Mouse (Mus musculus) limb, embryonic 13.5 days (tissue): ENCODE measurements at regions not wholly inside any gene's neighbourhood (a gene's known extent, or its start where the extent isn't known, plus 50 kb on each side); places are given as distances from the start of the nearest gene placed in this dataset.
A peak's percentile ranks its signal among the peaks of the same experiment; 100 is the strongest.
"Not testable (repeated sequence)": the region's sequence is repeated elsewhere in the genome, so short reads cannot be mapped to it uniquely, and the experiment has no call there.

Experiments
- ATAC-seq: fragments of 200-750 bp; cut with Nextera tagmentation; 2 replicates; pipeline ENCODE4 v1.8.0; 2017; ENCODE audit warnings: low read depth, moderate number of reproducible peaks, moderate TSS enrichment; ENCODE audit not compliant: low FRiP score
- H3K27ac ChIP-seq: fragments of 300-500 bp; sonication (generic); 2 replicates; pipeline ENCODE4 v1.5.1; 2015; ENCODE audit warnings: inconsistent platforms, mild to moderate bottlenecking, moderate library complexity
- H3K27me3 ChIP-seq: fragments of 300-500 bp; sonication (generic); 2 replicates; pipeline ENCODE4 v1.6.1; 2015; ENCODE audit warnings: mild to moderate bottlenecking, inconsistent platforms
- H3K36me3 ChIP-seq: fragments of 300-500 bp; sonication (generic); 2 replicates; pipeline ENCODE4 v1.6.1; 2015; ENCODE audit warnings: inconsistent platforms, mild to moderate bottlenecking, moderate library complexity
- H3K4me1 ChIP-seq: fragments of 300-500 bp; sonication (generic); 2 replicates; pipeline ENCODE4 v1.6.1; 2015; ENCODE audit warnings: inconsistent platforms
- H3K4me2 ChIP-seq: fragments of 300-500 bp; sonication (generic); replicated peaks from 2 replicates; pipeline ENCODE4 v1.6.1; 2015; ENCODE audit warnings: inconsistent platforms, mild to moderate bottlenecking, moderate library complexity
- H3K4me3 ChIP-seq: fragments of 300-500 bp; sonication (generic); 2 replicates; pipeline ENCODE4 v1.5.1; 2015; ENCODE audit warnings: moderate library complexity, mild to moderate bottlenecking, inconsistent platforms
- H3K9ac ChIP-seq: fragments of 300-500 bp; sonication (generic); 2 replicates; pipeline ENCODE4 v1.6.1; 2015; ENCODE audit warnings: mild to moderate bottlenecking, inconsistent platforms
- H3K9me3 ChIP-seq: fragments of 300-500 bp; sonication (generic); 2 replicates; pipeline ENCODE4 v1.6.1; 2016; ENCODE audit warnings: inconsistent platforms
- WGBS: fragments of 180-500 bp; shearing (Covaris S2); methylation state at CpG from one replicate; pipeline ENCODE4 v1.1.7; 2015; 5-methylcytosine and 5-hydroxymethylcytosine counted together

DNA sequence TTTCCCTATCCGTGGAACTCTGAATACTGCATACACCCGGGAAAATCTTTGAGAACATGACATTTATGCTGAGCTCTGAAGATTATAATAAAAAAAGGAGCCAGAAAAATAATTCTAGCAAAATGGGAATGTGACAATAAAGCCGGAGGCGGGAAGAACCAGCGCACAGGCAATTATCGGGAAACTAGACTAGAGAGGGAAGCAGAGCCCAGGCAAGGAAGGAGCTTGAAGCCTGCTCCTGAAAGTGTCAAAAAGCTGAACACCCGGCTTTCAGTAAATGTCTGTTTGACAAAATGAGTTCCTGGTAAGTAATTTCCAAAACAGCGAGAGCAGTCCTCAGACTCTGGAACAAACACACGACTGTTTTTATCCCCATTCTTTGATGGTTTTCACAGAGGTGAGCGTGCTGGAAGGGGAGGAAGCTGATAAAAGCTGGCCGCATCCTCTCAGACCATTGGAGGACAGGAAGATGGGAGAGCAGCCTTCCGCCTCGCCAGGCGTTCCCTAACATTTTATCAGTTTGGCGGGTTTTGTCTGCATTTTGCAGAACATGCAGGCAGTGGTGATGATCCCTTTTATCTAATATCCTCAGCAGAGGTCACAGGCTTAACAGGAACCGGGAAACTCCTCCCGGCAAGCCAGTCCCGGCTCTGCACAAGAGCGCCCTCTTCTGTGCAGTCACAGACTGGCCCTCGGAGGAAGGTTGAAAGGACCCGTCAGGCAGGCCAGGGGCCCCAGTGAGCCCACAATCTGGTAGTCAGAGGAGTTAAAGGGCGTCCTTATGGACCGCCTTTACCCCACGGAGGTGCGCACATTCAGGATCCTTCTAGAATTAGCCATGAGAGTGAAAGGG, 201.3 kb upstream of the 1700056E22Rik start:
- Histone ChIP-seq H3K27ac (no peak overlapping the region), H3K36me3 (no peaks in the 10 kb centered on the region), H3K4me1 (peaks cover 9% of the 10 kb centered on the region), H3K4me2 (peak overlapping the region; percentile 63), H3K4me3 (peak overlapping the region; percentile 35), H3K9ac (no peak overlapping the region), H3K9me3 (no peaks in the 10 kb centered on the region), H3K27me3 (peaks cover 7% of the 10 kb centered on the region; the same call in 1 of the 2 replicates)
- ATAC-seq: 0 out of 2 replicates have a peak, but pooled peaks have one; percentile 8
- 21% methylated on average over 25 of the region's 25 CpGs for WGBS

DNA sequence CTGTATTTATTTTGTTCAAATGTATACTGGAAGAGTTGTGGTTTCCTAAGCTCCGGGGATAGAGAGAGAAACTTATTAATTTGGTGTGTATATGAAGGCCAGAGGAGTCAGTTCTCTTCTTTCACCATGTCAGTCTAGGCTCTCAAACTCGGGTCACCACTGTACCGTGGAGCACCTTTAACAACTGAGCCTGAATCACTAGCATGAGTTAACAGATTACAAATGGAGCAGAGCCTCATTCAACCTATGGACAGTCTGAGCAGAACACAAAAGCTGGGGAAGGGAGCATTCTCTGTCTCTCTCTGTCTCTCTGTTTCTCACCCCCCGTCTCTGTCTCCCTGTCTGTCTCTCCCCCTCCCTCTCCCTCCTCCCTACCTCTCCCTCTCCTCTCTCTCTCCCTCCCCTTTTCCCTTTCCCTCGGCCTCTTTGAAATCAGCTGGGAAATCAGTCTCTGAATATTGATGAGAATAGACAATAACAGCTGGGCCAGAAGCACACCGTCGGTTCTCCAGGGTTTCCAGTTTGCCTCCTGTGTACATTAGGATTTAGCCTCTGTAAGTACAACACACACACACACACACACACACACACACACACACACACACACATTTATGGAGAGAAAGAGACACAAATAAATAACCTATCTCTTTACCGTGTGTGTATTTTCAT, 200.4 kb upstream of the 1700056E22Rik start:
- Histone ChIP-seq H3K4me1 (peaks cover 9% of the 10 kb centered on the region), H3K9ac (no peak overlapping the region), H3K27me3 (peaks cover 7% of the 10 kb centered on the region; the same call in 1 of the 2 replicates), H3K4me3 (no peak overlapping the region), H3K27ac (no peak overlapping the region), H3K9me3 (no peaks in the 10 kb centered on the region), H3K36me3 (no peaks in the 10 kb centered on the region), H3K4me2 (no peak overlapping the region)
- no peak for ATAC-seq
- WGBS: 72% methylated on average over 8 of the region's 8 CpGs

DNA sequence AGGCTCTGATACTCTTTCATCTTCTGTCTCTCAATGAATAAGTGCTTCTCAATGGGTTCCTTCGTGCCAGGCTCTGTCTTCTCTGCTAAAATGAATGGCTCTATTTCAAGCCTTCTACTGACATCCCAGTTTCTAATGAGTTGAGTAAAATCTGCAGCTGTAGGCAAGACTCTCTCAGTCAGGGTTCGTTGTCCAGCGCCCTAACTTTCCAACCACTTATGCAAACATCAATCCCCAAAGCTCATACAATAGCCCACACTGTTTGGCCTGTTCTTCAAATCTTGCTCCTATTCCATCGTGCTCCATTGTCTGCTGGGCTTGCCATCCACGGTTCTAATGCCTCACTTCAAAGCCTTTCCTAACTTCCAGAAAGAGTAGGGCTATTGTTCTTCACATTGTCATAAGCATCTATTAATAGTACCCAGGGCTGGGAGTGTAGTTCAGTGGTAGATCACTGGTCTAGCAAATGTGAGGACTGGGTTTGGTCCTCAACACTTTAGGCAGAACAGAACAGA, 199.7 kb upstream of the 1700056E22Rik start:
- H3K27ac ChIP-seq: no peak overlapping the region
- no peak for ATAC-seq
- H3K9me3 ChIP-seq: no peaks in the 10 kb centered on the region
- H3K4me1 ChIP-seq: peaks cover 9% of the 10 kb centered on the region
- no peak overlapping the region for H3K4me3 ChIP-seq
- H3K36me3 ChIP-seq: no peaks in the 10 kb centered on the region
- no peak overlapping the region for H3K9ac ChIP-seq
- peaks cover 7% of the 10 kb centered on the region; the same call in 1 of the 2 replicates for H3K27me3 ChIP-seq
- WGBS: 82% methylated on average over 5 of the region's 5 CpGs
- H3K4me2 ChIP-seq: no peak overlapping the region

DNA sequence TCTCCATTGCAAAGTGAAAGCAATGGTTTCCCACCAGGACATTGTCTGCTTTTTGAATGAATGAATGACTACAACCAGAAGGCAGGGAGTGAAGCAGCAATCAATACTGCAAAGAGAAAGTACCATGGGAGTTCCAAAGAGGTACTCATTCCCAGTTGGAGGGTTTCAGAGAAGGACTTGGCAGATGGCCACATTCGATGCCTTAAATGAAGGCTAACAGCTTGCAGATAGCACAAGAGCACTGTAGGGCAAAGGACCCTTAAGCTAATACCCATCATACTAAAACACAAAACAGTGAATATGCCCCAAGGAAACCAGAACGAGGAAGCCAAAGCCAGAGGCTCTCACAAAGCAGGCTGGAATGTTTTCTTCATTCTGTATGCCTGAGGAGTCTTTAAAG, 188.2 kb upstream of the 1700056E22Rik start:
- Histone ChIP-seq H3K4me1 (no peaks in the 10 kb centered on the region), H3K27me3 (no peaks in the 10 kb centered on the region), H3K9ac (no peak overlapping the region), H3K4me2 (no peak overlapping the region), H3K9me3 (no peaks in the 10 kb centered on the region), H3K36me3 (no peaks in the 10 kb centered on the region), H3K4me3 (no peak overlapping the region), H3K27ac (no peak overlapping the region)
- no peak for ATAC-seq
- 65% methylated on average over 2 of the region's 2 CpGs for WGBS

DNA sequence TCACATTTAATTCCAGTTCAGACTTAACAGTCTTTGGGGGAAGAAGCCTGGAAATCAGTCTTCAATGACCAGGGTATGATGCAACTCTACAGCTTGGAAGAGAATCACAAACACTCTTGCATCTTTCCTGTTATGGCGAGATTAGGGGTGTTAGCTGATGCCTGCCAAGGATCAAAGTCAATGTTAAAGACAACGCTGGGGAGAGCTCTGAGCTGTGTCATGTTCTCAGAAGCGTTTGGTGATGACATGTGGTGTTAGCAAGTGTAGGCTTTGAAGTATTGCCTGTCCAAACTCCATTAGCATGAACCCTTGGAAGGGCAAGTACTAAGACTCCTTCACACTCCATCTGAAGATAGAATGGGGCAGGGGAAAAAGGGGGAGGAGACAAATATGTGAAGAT, 187.7 kb upstream of the 1700056E22Rik start:
- no peaks in the 10 kb centered on the region for H3K36me3 ChIP-seq
- no peak for ATAC-seq
- WGBS: 36% methylated on average over 3 of the region's 3 CpGs
- no peak overlapping the region for H3K9ac ChIP-seq
- H3K4me1 ChIP-seq: no peaks in the 10 kb centered on the region
- H3K4me3 ChIP-seq: no peak overlapping the region
- H3K27ac ChIP-seq: no peak overlapping the region
- H3K27me3 ChIP-seq: no peaks in the 10 kb centered on the region
- no peaks in the 10 kb centered on the region for H3K9me3 ChIP-seq
- H3K4me2 ChIP-seq: no peak overlapping the region

DNA sequence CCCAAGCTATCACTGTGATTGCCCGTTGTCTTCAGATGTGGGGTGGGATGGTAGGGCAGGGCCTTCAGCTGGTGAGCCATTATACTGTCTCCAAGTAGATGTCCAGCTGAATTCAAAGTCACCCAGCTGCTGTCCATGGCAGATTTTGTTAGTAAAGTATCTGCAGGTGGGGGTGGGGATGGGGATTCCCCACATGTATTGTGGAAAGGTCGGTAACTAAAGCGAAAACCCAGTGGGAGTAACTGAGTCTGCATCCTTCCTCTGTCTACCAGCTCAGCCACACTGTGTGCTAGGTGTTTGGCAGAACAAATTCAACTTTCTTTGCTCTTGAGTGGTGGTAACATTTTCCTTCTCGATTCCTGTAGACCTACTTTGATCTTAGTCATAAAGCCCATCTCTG, 163.2 kb upstream of the 1700056E22Rik start:
- Histone ChIP-seq H3K9me3 (no peaks in the 10 kb centered on the region), H3K36me3 (no peaks in the 10 kb centered on the region), H3K27me3 (no peaks in the 10 kb centered on the region), H3K4me1 (0 out of 2 replicates have a peak, but pooled peaks cover 5% of the 10 kb centered on the region), H3K4me2 (no peak overlapping the region), H3K4me3 (no peak overlapping the region), H3K27ac (no peak overlapping the region), H3K9ac (no peak overlapping the region)
- no peak for ATAC-seq
- WGBS: 90% methylated on average over 4 of the region's 4 CpGs

DNA sequence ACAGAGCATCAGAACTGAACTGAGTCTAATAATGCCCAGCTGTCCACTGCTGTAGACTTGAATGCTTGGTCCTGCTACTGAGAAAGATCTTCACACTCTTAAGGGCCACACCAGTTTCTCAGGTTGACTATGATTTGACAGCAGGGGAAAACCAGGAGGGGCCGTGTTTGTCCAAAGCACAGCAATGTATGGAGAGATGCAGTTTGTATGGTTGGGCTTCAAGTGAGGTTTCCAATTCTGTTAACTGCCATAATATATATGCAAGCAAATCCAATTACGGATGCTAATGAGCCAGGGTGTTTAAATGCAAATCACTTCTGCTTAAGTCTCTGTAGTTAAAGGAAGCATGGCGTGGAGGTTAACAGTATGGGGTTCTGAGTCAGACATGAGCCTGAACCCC, 157.2 kb upstream of the 1700056E22Rik start:
- no peak for ATAC-seq
- 0 out of 2 replicates have a peak, but pooled peaks cover 5% of the 10 kb centered on the region for H3K4me1 ChIP-seq
- H3K4me3 ChIP-seq: no peak overlapping the region
- H3K27me3 ChIP-seq: no peaks in the 10 kb centered on the region
- H3K27ac ChIP-seq: no peak overlapping the region
- no peak overlapping the region for H3K9ac ChIP-seq
- no peaks in the 10 kb centered on the region for H3K36me3 ChIP-seq
- H3K4me2 ChIP-seq: no peak overlapping the region
- no peaks in the 10 kb centered on the region for H3K9me3 ChIP-seq
- 80% methylated on average over 3 of the region's 3 CpGs for WGBS

DNA sequence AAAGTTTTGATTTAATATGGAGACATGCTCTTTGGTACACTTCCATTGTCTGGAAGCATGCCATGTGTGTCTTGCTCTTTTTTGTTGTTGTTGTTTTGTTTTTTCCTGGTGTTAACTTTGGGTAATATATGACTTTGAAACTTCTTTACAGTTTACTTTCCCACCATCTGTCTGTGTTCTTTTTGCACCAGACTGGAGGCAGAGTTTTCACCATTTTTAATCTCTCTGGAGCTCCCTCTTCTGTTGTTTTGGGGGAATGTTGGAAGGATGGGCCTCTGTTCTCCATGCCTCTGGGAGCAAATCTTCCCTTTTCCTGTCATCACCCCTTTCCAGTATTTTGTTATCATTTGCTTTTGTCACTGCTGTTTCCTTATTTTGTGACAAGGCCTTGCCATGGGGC, 153.5 kb upstream of the 1700056E22Rik start:
- H3K9ac ChIP-seq: no peak overlapping the region
- no peak for ATAC-seq
- no peak overlapping the region for H3K27ac ChIP-seq
- no peaks in the 10 kb centered on the region for H3K27me3 ChIP-seq
- no peaks in the 10 kb centered on the region for H3K4me1 ChIP-seq
- no peak overlapping the region for H3K4me2 ChIP-seq
- H3K36me3 ChIP-seq: no peaks in the 10 kb centered on the region
- H3K9me3 ChIP-seq: no peaks in the 10 kb centered on the region
- no peak overlapping the region for H3K4me3 ChIP-seq

DNA sequence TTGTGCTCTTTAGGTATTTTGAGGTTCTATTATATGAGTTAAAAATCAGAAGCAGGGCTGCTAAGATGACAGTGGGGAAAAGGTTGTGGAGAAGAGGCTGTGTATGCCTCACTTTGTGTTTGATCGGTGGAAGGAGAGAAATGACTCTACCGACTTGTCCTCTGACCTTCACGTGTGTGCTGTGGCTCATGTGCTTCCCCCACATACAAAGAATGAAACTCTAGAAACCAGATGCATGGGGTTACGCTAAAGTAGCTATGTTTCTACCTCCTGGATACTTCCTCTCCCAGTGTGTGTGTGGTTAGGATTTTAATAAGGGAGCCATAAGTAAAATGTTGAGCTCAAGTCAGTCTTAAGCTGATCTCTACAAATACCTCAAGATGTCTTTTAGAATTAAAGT, 148.1 kb upstream of the 1700056E22Rik start:
- Histone ChIP-seq H3K4me3 (no peak overlapping the region), H3K9me3 (no peaks in the 10 kb centered on the region), H3K27me3 (no peaks in the 10 kb centered on the region), H3K36me3 (no peaks in the 10 kb centered on the region), H3K9ac (no peak overlapping the region), H3K4me2 (no peak overlapping the region), H3K4me1 (no peaks in the 10 kb centered on the region), H3K27ac (no peak overlapping the region)
- 79% methylated on average over 4 of the region's 4 CpGs for WGBS
- no peak for ATAC-seq

DNA sequence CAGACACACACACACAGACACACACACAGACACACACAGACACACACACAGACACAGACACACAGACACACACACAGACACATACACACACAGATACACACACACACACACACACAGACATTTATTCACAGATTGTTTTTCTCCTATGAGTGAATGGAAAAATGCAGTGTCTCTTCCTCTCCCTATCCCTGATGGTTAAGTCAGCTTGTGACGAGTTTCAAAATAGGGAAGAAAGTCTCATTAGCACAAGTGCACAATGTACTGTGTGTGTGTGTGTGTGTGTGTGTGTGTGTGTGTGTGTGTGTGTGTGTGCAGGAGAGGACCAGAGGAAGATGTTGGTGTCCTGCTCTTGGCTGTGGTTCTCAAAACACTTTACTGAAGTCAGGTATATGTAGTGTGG, 140.3 kb upstream of the 1700056E22Rik start:
- not testable (repeated sequence) for H3K9me3 ChIP-seq, H3K9ac ChIP-seq, H3K4me2 ChIP-seq, H3K4me1 ChIP-seq, H3K36me3 ChIP-seq, H3K27me3 ChIP-seq, ATAC-seq, H3K4me3 ChIP-seq, H3K27ac ChIP-seq
- whole genome bisulfite sequencing: 71% methylated on average over 1 of the region's 1 CpGs

DNA sequence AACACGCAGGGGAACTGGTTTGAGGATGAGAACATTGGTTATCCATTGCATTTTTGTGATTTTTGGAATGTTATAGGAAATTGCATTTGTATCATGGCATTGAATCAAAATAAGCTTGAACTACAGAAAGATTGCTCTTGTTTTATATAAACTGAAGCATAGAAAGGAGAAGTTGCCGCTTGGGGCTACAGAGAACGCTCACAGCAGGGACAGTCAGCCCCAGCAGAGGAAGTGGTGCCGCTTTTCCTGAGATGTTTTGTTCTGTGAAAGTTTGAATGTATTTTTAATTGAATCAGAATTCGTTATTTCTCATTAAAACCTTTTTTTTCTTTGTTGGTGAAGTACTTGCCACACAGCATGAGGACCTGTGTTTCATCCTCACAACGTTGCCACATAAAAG, 139.6 kb upstream of the 1700056E22Rik start:
- Histone ChIP-seq H3K27me3 (no peaks in the 10 kb centered on the region), H3K9me3 (no peaks in the 10 kb centered on the region), H3K4me3 (no peak overlapping the region), H3K27ac (no peak overlapping the region), H3K36me3 (no peaks in the 10 kb centered on the region), H3K9ac (no peak overlapping the region), H3K4me1 (no peaks in the 10 kb centered on the region), H3K4me2 (no peak overlapping the region)
- no peak for ATAC-seq
- WGBS: 78% methylated on average over 6 of the region's 6 CpGs

DNA sequence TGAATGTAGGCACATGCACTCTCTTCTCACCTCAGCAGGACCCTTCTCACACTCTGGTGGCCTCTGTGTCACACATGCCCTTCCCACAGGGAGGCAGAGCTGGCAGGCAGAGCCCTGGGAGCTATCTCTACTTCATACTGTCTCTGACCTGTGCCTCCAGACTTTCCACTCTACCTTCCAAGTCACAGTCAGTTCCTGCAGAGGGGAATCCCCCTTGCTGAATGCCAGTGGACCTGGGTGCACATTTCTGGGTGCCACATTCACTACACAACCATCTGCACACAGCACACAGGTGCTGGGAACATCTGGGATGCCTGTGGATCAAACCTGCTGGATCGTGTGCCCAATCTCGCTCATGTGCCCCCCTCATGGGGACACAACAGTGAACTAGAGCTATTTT, 138.9 kb upstream of the 1700056E22Rik start:
- no peak for ATAC-seq
- no peaks in the 10 kb centered on the region for H3K27me3 ChIP-seq
- no peak overlapping the region for H3K4me3 ChIP-seq
- no peak overlapping the region for H3K9ac ChIP-seq
- no peak overlapping the region for H3K27ac ChIP-seq
- WGBS: 88% methylated on average over 2 of the region's 2 CpGs
- H3K4me1 ChIP-seq: no peaks in the 10 kb centered on the region
- H3K9me3 ChIP-seq: no peaks in the 10 kb centered on the region
- no peak overlapping the region for H3K4me2 ChIP-seq
- no peaks in the 10 kb centered on the region for H3K36me3 ChIP-seq
